Mouse (Mus musculus) MEL (cell line): ENCODE measurements around the gene Tpra1. TPM values are rescaled to one million over a fixed set of nuclear protein-coding genes. Genes with fewer than 3 reads are reported as not detected.

Experiments
- DNase-seq: peaks from one replicate; pipeline ENCODE4 v3.0.0; 2011; ENCODE audit warnings: low read depth, low spot score
- H3K27ac ChIP-seq: 2 replicates; pipeline ENCODE4 v1.5.1; 2012; ENCODE audit warnings: low read depth, mild to moderate bottlenecking, control low read depth, low read length, moderate library complexity; ENCODE audit not compliant: control insufficient read depth
- H3K27me3 ChIP-seq, 2 experiments: fragments of 150-350 bp in 1 of 2; sonication (generic) in 1 of 2; 2 replicates each; pipeline ENCODE4 v1.6.1; 2012; ENCODE audit warnings: low read length in 2 of 2, mild to moderate bottlenecking in 2 of 2, improper control_type of control experiment in 1 of 2, moderate library complexity in 1 of 2; ENCODE audit not compliant: insufficient read depth in 2 of 2, control insufficient read depth in 1 of 2
- H3K36me3 ChIP-seq, 2 experiments: 2 replicates each; pipeline ENCODE4 v1.6.1; 2012 to 2014; ENCODE audit warnings: low read length in 2 of 2, improper control_type of control experiment in 1 of 2, inconsistent platforms in 1 of 2, mild to moderate bottlenecking in 1 of 2; ENCODE audit not compliant: insufficient read depth in 2 of 2, control insufficient read depth in 1 of 2
- H3K4me1 ChIP-seq, 2 experiments: fragments of 150-350 bp in 1 of 2; sonication (generic) in 1 of 2; 2 replicates each; pipeline ENCODE4 v1.6.1; 2012; ENCODE audit warnings: low read length in 2 of 2, improper control_type of control experiment in 1 of 2, mild to moderate bottlenecking in 1 of 2; ENCODE audit not compliant: insufficient read depth in 2 of 2, control insufficient read depth in 1 of 2
- H3K4me3 ChIP-seq, 2 experiments: fragments of 150-350 bp in 1 of 2; sonication (generic) in 1 of 2; 2 replicates each; pipeline ENCODE4 v1.5.1; 2012; ENCODE audit warnings: low read depth in 2 of 2, low read length in 2 of 2, mild to moderate bottlenecking in 2 of 2, moderate library complexity in 2 of 2, control low read depth in 1 of 2, improper control_type of control experiment in 1 of 2; ENCODE audit not compliant: control insufficient read depth in 1 of 2, insufficient read depth in 1 of 2
- H3K79me2 ChIP-seq: 2 replicates; pipeline ENCODE4 v1.6.1; 2012; ENCODE audit warnings: mild to moderate bottlenecking, low read length, moderate library complexity; ENCODE audit not compliant: control insufficient read depth, poor library complexity, insufficient read depth
- H3K9ac ChIP-seq: 2 replicates; pipeline ENCODE4 v1.6.1; 2012; ENCODE audit warnings: low read depth, mild to moderate bottlenecking, control low read depth, low read length, moderate library complexity; ENCODE audit not compliant: control insufficient read depth, poor library complexity, severe bottlenecking
- H3K9me3 ChIP-seq: fragments of 150-350 bp; sonication (generic); replicated peaks from 2 replicates; pipeline ENCODE4 v1.6.1; 2012; ENCODE audit warnings: mild to moderate bottlenecking, low read length, improper control_type of control experiment, moderate library complexity; ENCODE audit not compliant: insufficient read depth
- CHD1 ChIP-seq: IDR thresholded peaks from 2 replicates; pipeline ENCODE4 v1.6.1; 2012; ENCODE audit warnings: low read depth, mild to moderate bottlenecking, inconsistent platforms, low read length, improper control_type of control experiment
- CTCF ChIP-seq, 3 experiments: IDR thresholded peaks in 2 of 3; conservative IDR thresholded peaks in 1 of 3; 2 replicates each; pipeline ENCODE4 v1.5.1; 2011 to 2012; ENCODE audit warnings: low read length in 3 of 3, low read depth in 2 of 3, mild to moderate bottlenecking in 2 of 3, improper control_type of control experiment in 1 of 3, inconsistent platforms in 1 of 3, mixed read lengths in 1 of 3, moderate library complexity in 1 of 3; ENCODE audit not compliant: control insufficient read depth in 1 of 3, insufficient read depth in 1 of 3, poor library complexity in 1 of 3, severe bottlenecking in 1 of 3
- ELF1 ChIP-seq: IDR thresholded peaks from 2 replicates; pipeline ENCODE4 v1.6.1; 2014; ENCODE audit warnings: low read depth, mild to moderate bottlenecking, inconsistent platforms, low read length, improper control_type of control experiment, moderate library complexity
- GATA1 ChIP-seq: IDR thresholded peaks from 2 replicates; pipeline ENCODE4 v1.6.1; 2011; ENCODE audit warnings: low read depth, low read length, improper control_type of control experiment
- KAT2A ChIP-seq: conservative IDR thresholded peaks from 2 replicates; pipeline ENCODE4 v1.6.1; 2012; ENCODE audit warnings: low read depth, low read length, improper control_type of control experiment, inconsistent platforms
- MAFK ChIP-seq: IDR thresholded peaks from 2 replicates; pipeline ENCODE4 v1.6.1; 2011; ENCODE audit warnings: low read depth, mild to moderate bottlenecking, low read length, improper control_type of control experiment, borderline replicate concordance
- MAX ChIP-seq: IDR thresholded peaks from 2 replicates; pipeline ENCODE4 v1.6.1; 2011; ENCODE audit warnings: low read length, improper control_type of control experiment
- MEF2A ChIP-seq: IDR thresholded peaks from 2 replicates; pipeline ENCODE4 v1.6.1; 2014; ENCODE audit warnings: low read depth, mild to moderate bottlenecking, inconsistent platforms, low read length, improper control_type of control experiment; ENCODE audit not compliant: poor library complexity, insufficient replicate concordance, severe bottlenecking; ENCODE audit errors: extremely low read depth
- NELFE ChIP-seq: IDR thresholded peaks from 2 replicates; pipeline ENCODE4 v1.6.1; 2011; ENCODE audit warnings: low read depth, low read length, improper control_type of control experiment
- POLR2AphosphoS2 ChIP-seq: IDR thresholded peaks from 2 replicates; pipeline ENCODE4 v1.6.1; 2011; ENCODE audit warnings: low read length, improper control_type of control experiment
- RCOR1 ChIP-seq: IDR thresholded peaks from 2 replicates; pipeline ENCODE4 v1.6.1; 2012; ENCODE audit warnings: low read depth, mild to moderate bottlenecking, inconsistent platforms, low read length, improper control_type of control experiment
- SIN3A ChIP-seq: IDR thresholded peaks from 2 replicates; pipeline ENCODE4 v1.6.1; 2012; ENCODE audit warnings: low read length, improper control_type of control experiment, inconsistent platforms
- SMC3 ChIP-seq: IDR thresholded peaks from 2 replicates; pipeline ENCODE4 v1.6.1; 2011; ENCODE audit warnings: low read depth, low read length, improper control_type of control experiment
- UBTF ChIP-seq: IDR thresholded peaks from 2 replicates; pipeline ENCODE4 v1.6.1; 2012; ENCODE audit warnings: low read depth, mild to moderate bottlenecking, inconsistent platforms, low read length, improper control_type of control experiment, moderate library complexity, borderline replicate concordance; ENCODE audit not compliant: insufficient read depth
- USF1 ChIP-seq: IDR thresholded peaks from 2 replicates; pipeline ENCODE4 v1.6.1; 2014; ENCODE audit warnings: low read depth, mild to moderate bottlenecking, inconsistent platforms, low read length, improper control_type of control experiment, moderate library complexity
- ZC3H11A ChIP-seq: IDR thresholded peaks from 2 replicates; pipeline ENCODE4 v1.6.1; 2012; ENCODE audit warnings: low read depth, mild to moderate bottlenecking, inconsistent platforms, low read length, improper control_type of control experiment
- ZKSCAN1 ChIP-seq: IDR thresholded peaks from 2 replicates; pipeline ENCODE4 v1.6.1; 2012; ENCODE audit warnings: low read depth, mild to moderate bottlenecking, inconsistent platforms, low read length, improper control_type of control experiment, moderate library complexity
- ZMIZ1 ChIP-seq: IDR thresholded peaks from 2 replicates; pipeline ENCODE4 v1.6.1; 2012; ENCODE audit warnings: low read depth, mild to moderate bottlenecking, inconsistent platforms, low read length, improper control_type of control experiment, moderate library complexity
- ZNF384 ChIP-seq: IDR thresholded peaks from 2 replicates; pipeline ENCODE4 v1.6.1; 2012; ENCODE audit warnings: low read depth, mild to moderate bottlenecking, inconsistent platforms, low read length, improper control_type of control experiment
- polyA plus RNA-seq, 2 experiments: library from polyadenylated mRNA; stranded (reverse) in 1 of 2; unstranded in 1 of 2; fragments of >175 nt in 1 of 2; fragments of >200 nt in 1 of 2; gene quantifications; 2 replicates each; pipeline versions ENCODE4 v1.2.1 to v1.2.4; 2012; ENCODE audit warnings: low replicate concordance in 2 of 2, low read depth in 1 of 2; ENCODE audit not compliant: insufficient read length in 2 of 2, insufficient read depth in 1 of 2, missing spikeins in 1 of 2
- total RNA-seq: library from RNA; depleted of rRNA; stranded (reverse); fragments of 300-350 nt; gene quantifications from 2 replicates; pipeline ENCODE4 v1.2.3, GENCODE M21; 2012

The Tpra1 gene
- total and polyA plus RNA-seq, 3 experiments = 22.9 to 42.4 TPM; not detected in 1

DNA sequence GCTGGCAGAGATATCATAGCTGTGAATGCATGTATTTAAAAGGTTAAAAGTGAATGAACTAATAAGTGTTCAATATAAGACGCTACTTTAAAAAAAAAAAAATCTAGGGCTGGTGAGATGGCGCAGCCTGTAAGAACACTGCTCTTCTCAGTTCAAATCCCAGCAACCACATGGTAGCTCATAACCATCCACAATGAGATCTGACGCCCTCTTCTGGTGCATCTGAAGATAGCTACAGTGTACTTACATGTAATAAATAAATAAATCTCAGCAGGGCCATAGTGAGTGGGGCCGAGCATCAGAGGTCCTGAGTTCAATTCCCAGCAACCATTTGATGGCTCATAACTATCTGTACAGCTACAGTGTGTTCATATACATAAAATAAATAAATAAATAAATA lies 22.6 kb upstream of the Tpra1 start:
- H3K79me2 ChIP-seq = no peaks in the 10 kb centered on the region
- DNase-seq = peak; percentile 41
- H3K9me3 ChIP-seq = no peaks in the 10 kb centered on the region
- H3K36me3 ChIP-seq = peaks cover 0 to 5% of the 10 kb centered on the region in 2 experiments; a peak in 2 of 4 replicates
- H3K4me3 ChIP-seq = no peak overlapping the region
- H3K4me1 ChIP-seq = no peaks in the 10 kb centered on the region
- H3K27me3 ChIP-seq = no peaks in the 10 kb centered on the region
- H3K9ac ChIP-seq = no peak overlapping the region
- TF ChIP-seq SMC3 (no peak), CTCF (IDR thresholded peaks at IDR 0.05 in 2 of 3, conservative IDR thresholded peaks at IDR 0.05 in 1 of 3; ENCODE audit: control insufficient read depth in 1 of 3, insufficient read depth in 1 of 3, low read depth in 2 of 3, low read length in 3 of 3, poor library complexity in 1 of 3, severe bottlenecking in 1 of 3) (peak in 2 of 3 experiments; percentile 15 to 24; a peak in 2 of 6 replicates)
- H3K27ac ChIP-seq = no peak overlapping the region

DNA sequence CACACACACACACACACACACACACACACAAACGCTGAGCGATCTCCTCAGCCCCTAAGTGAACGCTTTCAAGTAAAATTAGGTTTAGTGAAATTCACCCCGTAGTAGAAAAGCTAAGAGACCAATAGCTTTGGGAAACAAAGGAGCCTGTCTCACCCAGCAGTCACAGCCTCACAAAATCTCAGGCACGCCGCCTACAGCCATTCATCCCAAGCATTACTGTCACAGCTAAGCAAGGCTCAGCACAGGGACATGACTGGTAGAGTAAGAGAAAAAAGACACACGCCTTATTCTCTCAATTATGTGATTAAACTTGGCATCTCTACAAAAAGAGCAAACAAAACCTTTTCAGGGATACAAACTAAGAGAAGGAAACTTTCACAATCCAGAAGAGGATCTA lies 20.7 kb upstream of the Tpra1 start:
- no peak overlapping the region for H3K27ac ChIP-seq
- no peak for TF ChIP-seq CHD1
- H3K79me2 ChIP-seq = no peaks in the 10 kb centered on the region
- H3K9ac ChIP-seq = no peak overlapping the region
- no peak overlapping the region for H3K4me3 ChIP-seq
- H3K27me3 ChIP-seq = no peaks in the 10 kb centered on the region
- H3K9me3 ChIP-seq = no peaks in the 10 kb centered on the region
- no peak for DNase-seq
- H3K4me1 ChIP-seq = no peaks in the 10 kb centered on the region
- peaks cover 0 to 12% of the 10 kb centered on the region in 2 experiments; a peak in 2 of 4 replicates for H3K36me3 ChIP-seq

DNA sequence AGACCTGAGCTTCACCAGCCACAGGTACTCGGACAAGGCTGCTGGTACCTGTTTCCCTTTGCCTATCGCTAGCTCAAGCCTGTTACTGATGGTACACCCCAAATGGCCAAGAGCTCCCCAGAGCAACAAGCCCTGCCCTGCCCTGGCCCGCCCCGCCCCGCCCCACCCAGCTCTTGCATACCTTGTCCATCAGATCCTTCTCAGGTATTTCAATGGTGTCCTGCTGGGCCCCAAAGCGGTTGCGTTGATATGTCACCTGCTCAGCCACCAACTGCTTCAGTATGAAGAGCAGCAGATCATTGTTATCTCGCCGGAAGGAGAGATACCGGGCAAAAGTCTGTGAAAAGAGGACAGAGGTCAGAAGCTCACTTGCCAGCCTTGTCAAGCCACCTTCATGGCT lies 17.9 kb upstream of the Tpra1 start:
- H3K9ac ChIP-seq = no peak overlapping the region
- no peaks in the 10 kb centered on the region for H3K79me2 ChIP-seq
- no peak for DNase-seq
- H3K36me3 ChIP-seq = peaks cover 0 to 23% of the 10 kb centered on the region in 2 experiments; a peak in 2 of 4 replicates
- TF ChIP-seq USF1 (no peak), ZKSCAN1 (no peak), NELFE (no peak), ELF1 (no peak), GATA1 (no peak), ZNF384 (no peak), KAT2A (no peak), MAFK (no peak), CTCF (IDR thresholded peaks at IDR 0.05 in 2 of 3, conservative IDR thresholded peaks at IDR 0.05 in 1 of 3; ENCODE audit: control insufficient read depth in 1 of 3, insufficient read depth in 1 of 3, low read depth in 2 of 3, low read length in 3 of 3, poor library complexity in 1 of 3, severe bottlenecking in 1 of 3) (no peak), MEF2A (no peak), RCOR1 (no peak), UBTF (no peak), ZC3H11A (no peak), MAX (no peak), ZMIZ1 (no peak), SIN3A (no peak), POLR2AphosphoS2 (no peak), CHD1 (no peak)
- no peak overlapping the region for H3K4me3 ChIP-seq
- no peaks in the 10 kb centered on the region for H3K27me3 ChIP-seq
- H3K27ac ChIP-seq = no peak overlapping the region
- no peaks in the 10 kb centered on the region for H3K9me3 ChIP-seq
- no peaks in the 10 kb centered on the region for H3K4me1 ChIP-seq
